Mouse (Mus musculus) adrenal gland, adult (tissue): ENCODE measurements at regions not wholly inside any gene's neighbourhood (a gene's known extent, or its start where the extent isn't known, plus 50 kb on each side); places are given as distances from the start of the nearest gene placed in this dataset.

ENCODE experiments used
- DNase-seq, 2 experiments: peaks; one replicate each; pipeline ENCODE4 v3.0.0; 2022 to 2023; ENCODE audit warnings: low spot score in 1 of 2; ENCODE audit not compliant: inconsistent age in 2 of 2

- no peak for DNase-seq
Observed at GRCm38 (mm10) chr19:26026103-26026502, 353.9 kb downstream of the Dmrt2 start.

GRCm38 (mm10) chr19:26037270-26037669, 365.1 kb downstream of the Dmrt2 start:
- DNase-seq: peak; percentile 53 to 91

GRCm38 (mm10) chr19:26051478-26052215, 379.4 kb downstream of the Dmrt2 start:
- no peak for DNase-seq

- no peak for DNase-seq
Observed at GRCm38 (mm10) chr19:26059668-26060067, 387.5 kb downstream of the Dmrt2 start.

- DNase-seq: no peak
Observed at GRCm38 (mm10) chr19:26068553-26068952, 396.3 kb downstream of the Dmrt2 start.

GRCm38 (mm10) chr19:26069908-26070307, 397.7 kb downstream of the Dmrt2 start:
- DNase-seq: no peak

GRCm38 (mm10) chr19:26088318-26088717, 416.1 kb downstream of the Dmrt2 start:
- DNase-seq: no peak

- peak; percentile 5 to 68 for DNase-seq
Observed at GRCm38 (mm10) chr19:26091386-26091785, 419.2 kb downstream of the Dmrt2 start.

GRCm38 (mm10) chr19:26093844-26094243, 421.6 kb downstream of the Dmrt2 start:
- no peak for DNase-seq

GRCm38 (mm10) chr19:26114326-26114725, 442.1 kb downstream of the Dmrt2 start:
- no peak for DNase-seq

GRCm38 (mm10) chr19:26128423-26128822, 456.2 kb downstream of the Dmrt2 start:
- DNase-seq: no peak

- DNase-seq: no peak
Observed at GRCm38 (mm10) chr19:26134385-26134784, 462.2 kb downstream of the Dmrt2 start.

GRCm38 (mm10) chr19:26135398-26136104, 463.3 kb downstream of the Dmrt2 start:
- peak in 1 of 2 experiments; percentile 5 for DNase-seq

GRCm38 (mm10) chr19:26140647-26141046, 464.2 kb upstream of the Smarca2 start:
- DNase-seq: no peak

GRCm38 (mm10) chr19:26143539-26143938, 461.3 kb upstream of the Smarca2 start:
- DNase-seq: peak in 1 of 2 experiments; percentile 3

GRCm38 (mm10) chr19:26151216-26151615, 453.6 kb upstream of the Smarca2 start:
- DNase-seq: no peak

- DNase-seq: no peak
Observed at GRCm38 (mm10) chr19:26164993-26165392, 439.9 kb upstream of the Smarca2 start.

GRCm38 (mm10) chr19:26181774-26182173, 423.1 kb upstream of the Smarca2 start:
- DNase-seq: peak; percentile 3 to 40

- DNase-seq: no peak
Observed at GRCm38 (mm10) chr19:26185012-26185411, 419.8 kb upstream of the Smarca2 start.

- DNase-seq: no peak
Observed at GRCm38 (mm10) chr19:26190803-26191202, 414.0 kb upstream of the Smarca2 start.

- no peak for DNase-seq
Observed at GRCm38 (mm10) chr19:26193664-26194063, 411.2 kb upstream of the Smarca2 start.

GRCm38 (mm10) chr19:26208760-26209159, 396.1 kb upstream of the Smarca2 start:
- no peak for DNase-seq
